Mouse (Mus musculus): ENCODE measurements around the gene Os9. TPM values are rescaled to one million over a fixed set of nuclear protein-coding genes. Genes with fewer than 3 reads are reported as not detected.

Os9 gene
- polyA plus RNA-seq, 1 experiment from 2014 or later, result 101 TPM

- H3K4me2 ChIP-seq (replicated peaks), result no peak overlapping the region
- no peak for ATAC-seq (ENCODE audit: insufficient number of reproducible peaks, low FRiP score, low TSS enrichment, low read depth)
- no peak overlapping the region for H3K9ac ChIP-seq
- no peak overlapping the region for H3K4me3 ChIP-seq (replicated peaks)
- H3K36me3 ChIP-seq, result peaks cover 25% of the 10 kb centered on the region
- H3K4me1 ChIP-seq, result peaks cover 33% of the 10 kb centered on the region
- H3K27ac ChIP-seq (replicated peaks), result no peak overlapping the region
- no peaks in the 10 kb centered on the region for H3K27me3 ChIP-seq
- H3K9me3 ChIP-seq (replicated peaks), result no peaks in the 10 kb centered on the region
- 74% methylated on average over 2 of the region's 2 CpGs for WGBS
These were observed 59.4 kb downstream of the Os9 start for GRCm38 (mm10) chr10:127061513-127061912.

DNA sequence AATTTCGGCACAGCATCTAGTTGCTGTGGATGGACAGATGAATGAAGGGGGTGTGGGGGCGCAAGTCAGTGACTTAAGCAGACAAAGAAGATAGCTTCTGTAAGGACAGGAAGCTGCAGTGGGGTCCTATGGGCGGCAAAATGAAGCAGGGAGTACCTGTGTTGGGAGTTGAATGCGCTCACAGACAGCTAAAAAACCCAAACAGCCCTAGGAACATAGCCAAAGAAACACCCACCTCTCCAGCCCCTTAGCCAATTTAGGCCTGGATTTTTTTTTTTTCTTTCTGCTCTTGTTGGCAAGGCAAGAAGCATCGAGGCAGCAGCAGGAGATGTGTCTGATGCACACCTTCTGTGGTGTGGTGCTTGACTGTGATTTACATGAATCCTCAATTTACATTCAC, 59.8 kb downstream of the Os9 start:
- Histone ChIP-seq H3K27me3 (no peaks in the 10 kb centered on the region), H3K4me1 (peaks cover 33% of the 10 kb centered on the region), H3K4me2 (replicated peaks) (no peak overlapping the region), H3K27ac (replicated peaks) (no peak overlapping the region), H3K9me3 (replicated peaks) (no peaks in the 10 kb centered on the region), H3K9ac (no peak overlapping the region), H3K36me3 (peaks cover 24% of the 10 kb centered on the region), H3K4me3 (replicated peaks) (no peak overlapping the region)
- WGBS, result 36% methylated on average over 5 of the region's 5 CpGs
- no peak for ATAC-seq (ENCODE audit: insufficient number of reproducible peaks, low FRiP score, low TSS enrichment, low read depth)

- H3K4me3 ChIP-seq (replicated peaks), result peak within 1 kb of the TSS; percentile 78
- no peaks in the 10 kb centered on the region for H3K9me3 ChIP-seq (replicated peaks)
- WGBS, result under 1% methylated on average over 43 of the region's 72 CpGs
- H3K27me3 ChIP-seq, result no peaks in the 10 kb centered on the region
- ATAC-seq (ENCODE audit: insufficient number of reproducible peaks, low FRiP score, low TSS enrichment, low read depth), result peak; percentile 22
- peaks cover 33% of the 10 kb centered on the region for H3K4me1 ChIP-seq
- H3K27ac ChIP-seq (replicated peaks), result peak within 1 kb of the TSS; percentile 70
- H3K4me2 ChIP-seq (replicated peaks), result peak within 1 kb of the TSS; percentile 86
- peak within 1 kb of the TSS; percentile 73 for H3K9ac ChIP-seq
- peaks cover 24% of the 10 kb centered on the region for H3K36me3 ChIP-seq
These were observed 60.7 kb downstream of the Os9 start, which contains the start of gene March9 for GRCm38 (mm10) chr10:127059968-127060916. March9 (minus strand) TSS chr10:127060184.

- Histone ChIP-seq H3K4me1 (peaks cover 24% of the 10 kb centered on the region), H3K9me3 (replicated peaks) (no peaks in the 10 kb centered on the region), H3K27ac (replicated peaks) (peak overlapping the region; percentile 70), H3K4me3 (replicated peaks) (peak overlapping the region; percentile 78), H3K27me3 (no peaks in the 10 kb centered on the region), H3K4me2 (replicated peaks) (peak overlapping the region; percentile 86), H3K36me3 (peaks cover 20% of the 10 kb centered on the region), H3K9ac (peak overlapping the region; percentile 73)
- WGBS, result under 1% methylated on average over 61 of the region's 92 CpGs
- no peak; the same call in 1 of the 2 replicates for ATAC-seq (ENCODE audit: insufficient number of reproducible peaks, low FRiP score, low TSS enrichment, low read depth)
These were observed 61.6 kb downstream of the Os9 start for GRCm38 (mm10) chr10:127059174-127059967.

GRCm38 (mm10) chr10:127058708-127059107, 62.2 kb downstream of the Os9 start:
- Histone ChIP-seq H3K4me1 (peaks cover 24% of the 10 kb centered on the region), H3K9me3 (replicated peaks) (no peaks in the 10 kb centered on the region), H3K27me3 (no peaks in the 10 kb centered on the region), H3K4me3 (replicated peaks) (peak overlapping the region; percentile 78), H3K4me2 (replicated peaks) (peak overlapping the region; percentile 86), H3K27ac (replicated peaks) (no peak overlapping the region), H3K36me3 (peaks cover 20% of the 10 kb centered on the region), H3K9ac (no peak overlapping the region)
- ATAC-seq (ENCODE audit: insufficient number of reproducible peaks, low FRiP score, low TSS enrichment, low read depth), result no peak
- 9% methylated on average over 8 of the region's 8 CpGs for WGBS

DNA sequence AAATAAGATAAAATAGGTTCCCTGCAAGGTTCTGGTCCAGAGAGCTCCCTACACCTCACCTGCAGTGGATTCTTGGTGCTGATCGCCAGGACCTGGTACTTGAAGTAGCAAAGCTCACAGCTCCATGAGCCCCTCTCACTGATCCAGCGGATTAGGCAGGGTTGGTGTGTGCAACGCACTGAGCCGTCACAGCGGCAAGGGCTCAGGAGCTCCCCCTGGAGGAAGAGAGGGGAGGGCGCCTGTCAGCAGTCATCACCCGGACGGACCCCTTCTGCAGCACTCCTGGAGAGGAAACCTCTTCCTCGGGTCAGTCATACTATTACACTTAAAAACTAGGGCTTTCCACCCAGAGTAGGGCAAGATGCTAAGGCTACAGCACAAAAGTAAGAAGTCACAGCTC, 62.8 kb downstream of the Os9 start:
- H3K36me3 ChIP-seq, result peaks cover 20% of the 10 kb centered on the region
- H3K9me3 ChIP-seq (replicated peaks), result no peaks in the 10 kb centered on the region
- peak overlapping the region; percentile 86 for H3K4me2 ChIP-seq (replicated peaks)
- 2% methylated on average over 9 of the region's 9 CpGs for WGBS
- H3K9ac ChIP-seq, result no peak overlapping the region
- no peak for ATAC-seq (ENCODE audit: insufficient number of reproducible peaks, low FRiP score, low TSS enrichment, low read depth)
- no peaks in the 10 kb centered on the region for H3K27me3 ChIP-seq
- H3K4me1 ChIP-seq, result peaks cover 24% of the 10 kb centered on the region
- H3K27ac ChIP-seq (replicated peaks), result no peak overlapping the region
- H3K4me3 ChIP-seq (replicated peaks), result peak overlapping the region; percentile 78

- Histone ChIP-seq H3K9ac (no peak overlapping the region), H3K9me3 (replicated peaks) (no peaks in the 10 kb centered on the region), H3K27ac (replicated peaks) (no peak overlapping the region), H3K4me1 (peaks cover 20% of the 10 kb centered on the region), H3K4me2 (replicated peaks) (no peak overlapping the region), H3K36me3 (peaks cover 20% of the 10 kb centered on the region), H3K4me3 (replicated peaks) (no peak overlapping the region), H3K27me3 (peaks cover 7% of the 10 kb centered on the region; the same call in 1 of the 2 replicates)
- ATAC-seq (ENCODE audit: insufficient number of reproducible peaks, low FRiP score, low TSS enrichment, low read depth), result no peak
- WGBS, result 81% methylated on average over 20 of the region's 20 CpGs
These were observed 64.4 kb downstream of the Os9 start for GRCm38 (mm10) chr10:127056490-127056889.

DNA sequence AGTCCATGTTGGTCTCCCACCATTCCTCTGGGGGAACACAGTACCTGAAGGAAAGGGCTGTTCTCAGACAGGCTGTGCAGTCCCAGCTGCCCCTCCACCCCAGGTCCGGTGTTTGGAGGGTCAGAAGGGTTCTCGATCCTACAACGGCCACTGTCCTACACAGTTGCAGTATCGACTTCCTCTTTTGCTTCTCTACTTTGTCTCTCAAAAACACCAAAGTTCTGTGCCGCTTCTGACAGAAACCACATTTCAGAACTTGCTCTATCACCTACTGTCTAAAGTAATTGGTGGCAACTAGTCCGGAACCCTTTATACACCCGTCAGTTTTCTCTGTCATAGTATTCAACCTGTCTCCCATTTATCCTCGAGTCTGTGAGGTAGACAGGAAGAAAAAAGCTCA, 65.5 kb downstream of the Os9 start:
- Histone ChIP-seq H3K4me1 (peaks cover 16% of the 10 kb centered on the region), H3K27ac (replicated peaks) (no peak overlapping the region), H3K27me3 (peaks cover 18% of the 10 kb centered on the region), H3K4me3 (replicated peaks) (no peak overlapping the region), H3K9ac (no peak overlapping the region), H3K9me3 (replicated peaks) (no peaks in the 10 kb centered on the region), H3K4me2 (replicated peaks) (no peak overlapping the region), H3K36me3 (peaks cover 20% of the 10 kb centered on the region)
- ATAC-seq (ENCODE audit: insufficient number of reproducible peaks, low FRiP score, low TSS enrichment, low read depth), result no peak
- WGBS, result 85% methylated on average over 8 of the region's 8 CpGs

GRCm38 (mm10) chr10:127054646-127055045, 66.3 kb downstream of the Os9 start:
- WGBS, result 64% methylated on average over 4 of the region's 4 CpGs

GRCm38 (mm10) chr10:127050119-127050474, 70.8 kb downstream of the Os9 start:
- WGBS, result 15% methylated on average over 10 of the region's 10 CpGs
- Histone ChIP-seq H3K9ac (no peak overlapping the region), H3K4me2 (replicated peaks) (no peak overlapping the region), H3K36me3 (peaks cover under 1% of the 10 kb centered on the region; the same call in 1 of the 2 replicates), H3K27me3 (peaks cover 55% of the 10 kb centered on the region), H3K9me3 (replicated peaks) (no peaks in the 10 kb centered on the region), H3K27ac (replicated peaks) (no peak overlapping the region), H3K4me1 (peaks cover 20% of the 10 kb centered on the region), H3K4me3 (replicated peaks) (0 out of 2 replicates have a peak overlapping the region, but pooled peaks have one; percentile 19)
- no peak for ATAC-seq (ENCODE audit: insufficient number of reproducible peaks, low FRiP score, low TSS enrichment, low read depth)

More at GRCm38 (mm10) chr10:127054646-127055045, 66.3 kb downstream of the Os9 start:
- Histone ChIP-seq H3K36me3 (peaks cover 20% of the 10 kb centered on the region), H3K9ac (no peak overlapping the region), H3K4me1 (peaks cover 18% of the 10 kb centered on the region), H3K4me3 (replicated peaks) (no peak overlapping the region), H3K9me3 (replicated peaks) (no peaks in the 10 kb centered on the region), H3K27ac (replicated peaks) (no peak overlapping the region), H3K27me3 (peaks cover 25% of the 10 kb centered on the region), H3K4me2 (replicated peaks) (no peak overlapping the region)
- no peak for ATAC-seq (ENCODE audit: insufficient number of reproducible peaks, low FRiP score, low TSS enrichment, low read depth)

Data from embryonic facial prominence, embryonic 15.5 days (tissue).